Mouse (Mus musculus): ENCODE results near the gene Pigyl. TPM values are rescaled to one million over a fixed set of nuclear protein-coding genes. Genes with fewer than 3 reads are reported as not detected.

Gene Pigyl
- total RNA-seq, 1 experiment from 2014 or later: 47.7 TPM

DNA sequence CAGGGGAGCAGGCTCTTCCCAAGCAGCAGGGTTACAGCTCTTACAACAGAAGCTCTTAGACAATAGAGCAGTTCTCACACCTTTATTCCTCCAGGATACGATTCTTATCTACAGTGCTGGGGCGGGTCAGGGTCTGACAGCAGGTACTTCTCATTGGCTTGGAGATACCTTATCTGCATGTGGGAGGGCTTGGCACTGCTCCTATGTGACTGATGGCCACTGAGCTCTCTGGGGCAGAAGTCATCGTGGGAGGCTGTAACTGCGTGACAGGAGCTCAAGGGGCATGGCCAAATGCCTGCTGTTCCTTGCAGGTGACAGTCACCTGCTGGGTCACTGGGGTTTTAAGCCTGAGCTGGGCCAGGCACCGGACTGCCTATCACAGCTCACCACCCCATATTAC, 39.8 kb downstream of the Pigyl start:
- DNase-seq: no peak

Small RNAs within 50 kb of the gene (microRNA-seq; reads per million reads assigned to microRNA genes)
- 0 reads per million in 2 experiments for gene Mir7084

Other genes with a start within 250 kb of the Pigyl start
- 30.2 and 35.6 TPM in 2 replicates for gene Rab3d, start 238.7 kb upstream of the Pigyl start, total RNA-seq (2021)
- 6.5 and 8.5 TPM in 2 replicates for gene Ccdc159, start 229.4 kb upstream of the Pigyl start, total RNA-seq (2021)
- gene Tmem205, start 229.3 kb upstream of the Pigyl start, total RNA-seq (2021): 203 and 258 TPM in 2 replicates
- 25.5 and 31.0 TPM in 2 replicates for gene Plppr2, start 219.8 kb upstream of the Pigyl start, total RNA-seq (2021)
- 13.1 and 13.7 TPM in 2 replicates for gene Swsap1, start 201.1 kb upstream of the Pigyl start, total RNA-seq (2021)
- 3.8 and 4.1 TPM in 2 replicates for gene Epor, start 193.3 kb upstream of the Pigyl start, total RNA-seq (2021)
- 18.1 and 19.0 TPM in 2 replicates for gene Rgl3, start 167.4 kb upstream of the Pigyl start, total RNA-seq (2021)
- gene Ccdc151, start 154.2 kb upstream of the Pigyl start, total RNA-seq (2021): 0.45 and 0.56 TPM in 2 replicates
- 133 and 135 TPM in 2 replicates for gene Prkcsh, start 154.0 kb upstream of the Pigyl start, total RNA-seq (2021)
- gene Elavl3, start 104.8 kb upstream of the Pigyl start, total RNA-seq (2021): 2.4 and 3.0 TPM in 2 replicates
- not detected in 2 replicates for gene Gm49318, start 85.6 kb upstream of the Pigyl start, total RNA-seq (2021)
- gene Zfp653, start 85.5 kb upstream of the Pigyl start, total RNA-seq (2021): 9.1 and 10.1 TPM in 2 replicates
- 74.9 and 80.6 TPM in 2 replicates for gene Ecsit, start 71.4 kb upstream of the Pigyl start, total RNA-seq (2021)
- 0.56 and 7.1 TPM in 2 replicates for gene Cnn1, start 57.6 kb upstream of the Pigyl start, total RNA-seq (2021)
- gene Elof1, start 39.7 kb upstream of the Pigyl start, total RNA-seq (2021): 66.9 and 74.2 TPM in 2 replicates
- gene Acp5, start 21.1 kb upstream of the Pigyl start, total RNA-seq (2021): 30.3 and 39.2 TPM in 2 replicates
- gene Zfp872, start 31.2 kb downstream of the Pigyl start, total RNA-seq (2021): 1.2 and 2.0 TPM in 2 replicates
- 33.5 and 39.9 TPM in 2 replicates for gene Zfp809, start 68.9 kb downstream of the Pigyl start, total RNA-seq (2021)
- 0.96 and 1.4 TPM in 2 replicates for gene Zfp599, start 103.0 kb downstream of the Pigyl start, total RNA-seq (2021)
- 8.0 and 10.2 TPM in 2 replicates for gene Zfp810, start 150.8 kb downstream of the Pigyl start, total RNA-seq (2021)
- 16.4 and 17.5 TPM in 2 replicates for gene Anln, start 232.3 kb downstream of the Pigyl start, total RNA-seq (2021)

Data from adrenal gland, postnatal 14 days (tissue).